Mouse (Mus musculus) liver, postnatal 0 days (tissue): ENCODE measurements at regions not wholly inside any gene's neighbourhood (a gene's known extent, or its start where the extent isn't known, plus 50 kb on each side); places are given as distances from the start of the nearest gene placed in this dataset.

Experiments
- CTCF ChIP-seq: sonication (generic); IDR thresholded peaks from 2 replicates; pipeline ENCODE4 v1.5.1; 2016; ENCODE audit warnings: antibody characterized with exemption, low read depth
- EP300 ChIP-seq: IDR thresholded peaks from 2 replicates; pipeline ENCODE4 v1.6.1; 2016; ENCODE audit warnings: antibody characterized with exemption, low read depth, mild to moderate bottlenecking

DNA sequence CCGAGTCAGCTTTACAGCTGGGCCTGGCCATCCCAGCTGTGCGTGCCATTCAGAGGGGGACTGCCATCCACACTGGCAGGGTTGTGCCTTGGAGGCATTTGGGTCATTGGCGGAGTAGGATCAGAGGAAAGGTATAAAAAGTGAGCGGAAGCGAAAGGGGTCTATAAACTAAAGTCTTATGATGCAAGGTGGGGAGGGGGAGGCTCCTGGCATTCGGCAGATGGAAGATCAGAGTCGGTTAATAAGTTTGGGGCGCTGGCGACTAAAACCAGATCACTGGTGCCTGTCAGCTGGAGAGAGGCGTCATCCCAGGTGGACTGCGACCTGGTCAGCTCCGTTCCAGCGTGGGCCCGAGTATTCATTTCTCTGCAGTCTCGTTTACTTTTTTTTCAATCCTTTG, 70.7 kb upstream of the Zfhx3 start:
- no peak for TF ChIP-seq CTCF
- no peak for TF ChIP-seq EP300
